Mouse (Mus musculus): ENCODE data around the gene Rnf149.

DNA sequence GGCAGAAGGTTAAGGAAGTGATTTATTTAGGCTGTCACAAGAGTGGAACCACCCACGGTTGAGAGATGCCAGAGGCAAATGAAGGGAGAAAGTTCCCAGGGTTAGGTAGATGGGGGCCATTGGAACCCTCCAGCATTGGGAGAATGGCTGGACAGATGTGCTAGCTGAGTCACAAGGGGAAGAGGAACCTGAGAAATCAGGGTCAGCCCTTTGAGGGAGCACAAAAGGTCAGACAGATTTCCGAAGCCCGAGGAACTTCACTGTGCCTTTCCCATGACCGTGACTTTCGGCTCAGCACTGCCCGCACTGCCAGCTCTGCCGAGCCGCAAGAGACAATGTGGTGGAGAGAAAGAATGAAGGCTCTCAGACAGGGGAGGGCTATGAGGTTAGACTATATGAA is 65.4 kb downstream of the Rnf149 start:
- no peak for TF ChIP-seq CTCF (IDR thresholded peaks at IDR 0.05; ENCODE audit: low read depth, low read length)
- TF ChIP-seq POLR2A (IDR thresholded peaks at IDR 0.05; ENCODE audit: extremely low read depth, insufficient read depth, low read length) = no peak
